Mouse (Mus musculus): Measurements from ENCODE around the gene Dad1. TPM values are rescaled to one million over a fixed set of nuclear protein-coding genes. Genes with fewer than 3 reads are reported as not detected.

The Dad1 gene
- polyA plus RNA-seq, 1 experiment from 2014 or later = 344 TPM

GRCm38 (mm10) chr14:54224064-54224417 is 29.9 kb downstream of the Dad1 start:
- no peaks in the 10 kb centered on the region for H3K36me3 ChIP-seq (ENCODE audit: control insufficient read depth, insufficient read depth, low read length)
- ATAC-seq = no peak
- no peak overlapping the region for H3K4me3 ChIP-seq (ENCODE audit: low read depth, low read length)
- no peaks in the 10 kb centered on the region for H3K27me3 ChIP-seq (ENCODE audit: control insufficient read depth, insufficient read depth, low read depth, low read length)
- no peak overlapping the region for H3K9ac ChIP-seq (ENCODE audit: low read depth, low read length)
- no peak overlapping the region for H3K27ac ChIP-seq (ENCODE audit: low read length)
- peaks cover 13% of the 10 kb centered on the region for H3K4me1 ChIP-seq (ENCODE audit: control insufficient read depth, insufficient read depth, low read length)
- 95% methylated on average over 5 of the region's 5 CpGs for WGBS
- no peaks in the 10 kb centered on the region for H3K9me3 ChIP-seq (replicated peaks; ENCODE audit: control insufficient read depth, low read length, poor library complexity, severe bottlenecking)
- no peak overlapping the region for H3K4me2 ChIP-seq (ENCODE audit: low read length)

- Histone ChIP-seq H3K9me3 (replicated peaks; ENCODE audit: control insufficient read depth, low read length, poor library complexity, severe bottlenecking) (no peaks in the 10 kb centered on the region), H3K36me3 (ENCODE audit: control insufficient read depth, insufficient read depth, low read length) (no peaks in the 10 kb centered on the region), H3K27me3 (ENCODE audit: control insufficient read depth, insufficient read depth, low read depth, low read length) (no peaks in the 10 kb centered on the region), H3K4me2 (ENCODE audit: low read length) (no peak overlapping the region), H3K9ac (ENCODE audit: low read depth, low read length) (no peak overlapping the region), H3K4me3 (ENCODE audit: low read depth, low read length) (no peak overlapping the region), H3K4me1 (ENCODE audit: control insufficient read depth, insufficient read depth, low read length) (peaks cover 7% of the 10 kb centered on the region), H3K27ac (ENCODE audit: low read length) (no peak overlapping the region)
- 62% methylated on average over 13 of the region's 13 CpGs for WGBS
- ATAC-seq = no peak
Observed at GRCm38 (mm10) chr14:54223315-54224063, 30.4 kb downstream of the Dad1 start.

GRCm38 (mm10) chr14:54222289-54222727 is 31.6 kb downstream of the Dad1 start:
- H3K36me3 ChIP-seq (ENCODE audit: control insufficient read depth, insufficient read depth, low read length) = no peaks in the 10 kb centered on the region
- H3K4me1 ChIP-seq (ENCODE audit: control insufficient read depth, insufficient read depth, low read length) = peaks cover 3% of the 10 kb centered on the region; the same call in 1 of the 2 replicates
- no peak overlapping the region for H3K27ac ChIP-seq (ENCODE audit: low read length)
- H3K27me3 ChIP-seq (ENCODE audit: control insufficient read depth, insufficient read depth, low read depth, low read length) = no peaks in the 10 kb centered on the region
- H3K4me3 ChIP-seq (ENCODE audit: low read depth, low read length) = no peak overlapping the region
- no peak overlapping the region for H3K4me2 ChIP-seq (ENCODE audit: low read length)
- 84% methylated on average over 8 of the region's 8 CpGs for WGBS
- no peak overlapping the region for H3K9ac ChIP-seq (ENCODE audit: low read depth, low read length)
- H3K9me3 ChIP-seq (replicated peaks; ENCODE audit: control insufficient read depth, low read length, poor library complexity, severe bottlenecking) = no peaks in the 10 kb centered on the region
- ATAC-seq = no peak

GRCm38 (mm10) chr14:54221641-54222040 is 32.3 kb downstream of the Dad1 start:
- WGBS = 95% methylated on average over 6 of the region's 6 CpGs
- Histone ChIP-seq H3K36me3 (ENCODE audit: control insufficient read depth, insufficient read depth, low read length) (no peaks in the 10 kb centered on the region), H3K4me1 (ENCODE audit: control insufficient read depth, insufficient read depth, low read length) (peaks cover 3% of the 10 kb centered on the region; the same call in 1 of the 2 replicates), H3K27ac (ENCODE audit: low read length) (no peak overlapping the region), H3K27me3 (ENCODE audit: control insufficient read depth, insufficient read depth, low read depth, low read length) (no peaks in the 10 kb centered on the region), H3K4me3 (ENCODE audit: low read depth, low read length) (no peak overlapping the region), H3K9ac (ENCODE audit: low read depth, low read length) (no peak overlapping the region), H3K9me3 (replicated peaks; ENCODE audit: control insufficient read depth, low read length, poor library complexity, severe bottlenecking) (no peaks in the 10 kb centered on the region), H3K4me2 (ENCODE audit: low read length) (no peak overlapping the region)
- no peak for ATAC-seq

GRCm38 (mm10) chr14:54220726-54221494 is 33.0 kb downstream of the Dad1 start:
- Histone ChIP-seq H3K36me3 (ENCODE audit: control insufficient read depth, insufficient read depth, low read length) (no peaks in the 10 kb centered on the region), H3K27me3 (ENCODE audit: control insufficient read depth, insufficient read depth, low read depth, low read length) (no peaks in the 10 kb centered on the region), H3K4me1 (ENCODE audit: control insufficient read depth, insufficient read depth, low read length) (peaks cover 3% of the 10 kb centered on the region; the same call in 1 of the 2 replicates), H3K27ac (ENCODE audit: low read length) (no peak overlapping the region), H3K4me3 (ENCODE audit: low read depth, low read length) (no peak overlapping the region), H3K9me3 (replicated peaks; ENCODE audit: control insufficient read depth, low read length, poor library complexity, severe bottlenecking) (no peaks in the 10 kb centered on the region), H3K9ac (ENCODE audit: low read depth, low read length) (no peak overlapping the region), H3K4me2 (ENCODE audit: low read length) (no peak overlapping the region)
- WGBS = 86% methylated on average over 8 of the region's 8 CpGs
- ATAC-seq = no peak

- no peak overlapping the region for H3K9ac ChIP-seq (ENCODE audit: low read depth, low read length)
- H3K4me1 ChIP-seq (ENCODE audit: control insufficient read depth, insufficient read depth, low read length) = peaks cover under 1% of the 10 kb centered on the region; the same call in 1 of the 2 replicates
- no peak for ATAC-seq
- H3K4me3 ChIP-seq (ENCODE audit: low read depth, low read length) = no peak overlapping the region
- H3K4me2 ChIP-seq (ENCODE audit: low read length) = no peak overlapping the region
- H3K27ac ChIP-seq (ENCODE audit: low read length) = no peak overlapping the region
- WGBS = 86% methylated on average over 7 of the region's 7 CpGs
- no peaks in the 10 kb centered on the region for H3K27me3 ChIP-seq (ENCODE audit: control insufficient read depth, insufficient read depth, low read depth, low read length)
- H3K36me3 ChIP-seq (ENCODE audit: control insufficient read depth, insufficient read depth, low read length) = no peaks in the 10 kb centered on the region
- H3K9me3 ChIP-seq (replicated peaks; ENCODE audit: control insufficient read depth, low read length, poor library complexity, severe bottlenecking) = no peaks in the 10 kb centered on the region
Observed at GRCm38 (mm10) chr14:54219849-54220248, 34.1 kb downstream of the Dad1 start.

- Histone ChIP-seq H3K9me3 (replicated peaks; ENCODE audit: control insufficient read depth, low read length, poor library complexity, severe bottlenecking) (no peaks in the 10 kb centered on the region), H3K4me3 (ENCODE audit: low read depth, low read length) (no peak overlapping the region), H3K4me2 (ENCODE audit: low read length) (no peak overlapping the region), H3K27me3 (ENCODE audit: control insufficient read depth, insufficient read depth, low read depth, low read length) (no peaks in the 10 kb centered on the region), H3K4me1 (ENCODE audit: control insufficient read depth, insufficient read depth, low read length) (no peaks in the 10 kb centered on the region), H3K9ac (ENCODE audit: low read depth, low read length) (no peak overlapping the region), H3K36me3 (ENCODE audit: control insufficient read depth, insufficient read depth, low read length) (no peaks in the 10 kb centered on the region), H3K27ac (ENCODE audit: low read length) (no peak overlapping the region)
- WGBS = 52% methylated on average over 8 of the region's 8 CpGs
- no peak for ATAC-seq
Observed at GRCm38 (mm10) chr14:54219256-54219655, 34.6 kb downstream of the Dad1 start.

GRCm38 (mm10) chr14:54218721-54219120 is 35.2 kb downstream of the Dad1 start:
- WGBS = 74% methylated on average over 9 of the region's 9 CpGs
- no peaks in the 10 kb centered on the region for H3K4me1 ChIP-seq (ENCODE audit: control insufficient read depth, insufficient read depth, low read length)
- H3K9me3 ChIP-seq (replicated peaks; ENCODE audit: control insufficient read depth, low read length, poor library complexity, severe bottlenecking) = no peaks in the 10 kb centered on the region

GRCm38 (mm10) chr14:54218233-54218632 is 35.7 kb downstream of the Dad1 start:
- Histone ChIP-seq H3K36me3 (ENCODE audit: control insufficient read depth, insufficient read depth, low read length) (no peaks in the 10 kb centered on the region), H3K27me3 (ENCODE audit: control insufficient read depth, insufficient read depth, low read depth, low read length) (no peaks in the 10 kb centered on the region), H3K4me3 (ENCODE audit: low read depth, low read length) (no peak overlapping the region), H3K4me1 (ENCODE audit: control insufficient read depth, insufficient read depth, low read length) (no peaks in the 10 kb centered on the region), H3K4me2 (ENCODE audit: low read length) (no peak overlapping the region), H3K27ac (ENCODE audit: low read length) (no peak overlapping the region), H3K9ac (ENCODE audit: low read depth, low read length) (no peak overlapping the region), H3K9me3 (replicated peaks; ENCODE audit: control insufficient read depth, low read length, poor library complexity, severe bottlenecking) (no peaks in the 10 kb centered on the region)
- ATAC-seq = no peak
- WGBS = 87% methylated on average over 1 of the region's 1 CpGs

More at GRCm38 (mm10) chr14:54218721-54219120, 35.2 kb downstream of the Dad1 start:
- Histone ChIP-seq H3K27ac (ENCODE audit: low read length) (no peak overlapping the region), H3K36me3 (ENCODE audit: control insufficient read depth, insufficient read depth, low read length) (no peaks in the 10 kb centered on the region), H3K4me3 (ENCODE audit: low read depth, low read length) (no peak overlapping the region), H3K4me2 (ENCODE audit: low read length) (no peak overlapping the region), H3K27me3 (ENCODE audit: control insufficient read depth, insufficient read depth, low read depth, low read length) (no peaks in the 10 kb centered on the region), H3K9ac (ENCODE audit: low read depth, low read length) (no peak overlapping the region)
- ATAC-seq = no peak
